Mouse (Mus musculus) erythroblast, embryonic 14.5 days (primary cell): ENCODE results near the gene F11r.

Experiments used
- GATA1 ChIP-seq: IDR thresholded peaks from 2 replicates; pipeline ENCODE4 v1.6.1; 2012; ENCODE audit warnings: low read length, inconsistent platforms, mixed read lengths
- TAL1 ChIP-seq: IDR thresholded peaks from 3 replicates; pipeline ENCODE4 v1.6.1; 2012; ENCODE audit warnings: low read length, inconsistent platforms, mixed read lengths

- no peak for TF ChIP-seq GATA1
- TF ChIP-seq TAL1 = no peak
Measured at GRCm38 (mm10) chr1:171440025-171440725, 2.8 kb downstream of the F11r start.
